Mouse (Mus musculus) layer of hippocampus, adult 8-10 months (tissue): Measurements from ENCODE around the gene Kat7. TPM values are rescaled to one million over a fixed set of nuclear protein-coding genes. Genes with fewer than 3 reads are reported as not detected.
A peak's percentile ranks its signal among the peaks of the same experiment; 100 is the strongest.

Experiments used
- DNase-seq, 2 experiments: peaks; one replicate each; pipeline ENCODE4 v3.0.0; 2022; ENCODE audit warnings: low spot score in 2 of 2
- total RNA-seq, 4 experiments: library from RNA; stranded (reverse); gene quantifications; 2 replicates each; pipeline ENCODE4 v1.2.4; 2022

The Kat7 gene
- total RNA-seq, 4 experiments from 2014 or later = 73.3 to 86.4 (median 84.0) TPM

GRCm38 (mm10) chr11:95231688-95232328 is 78.2 kb downstream of the Kat7 start:
- peak in 1 of 2 experiments; percentile 49 for DNase-seq

DNA sequence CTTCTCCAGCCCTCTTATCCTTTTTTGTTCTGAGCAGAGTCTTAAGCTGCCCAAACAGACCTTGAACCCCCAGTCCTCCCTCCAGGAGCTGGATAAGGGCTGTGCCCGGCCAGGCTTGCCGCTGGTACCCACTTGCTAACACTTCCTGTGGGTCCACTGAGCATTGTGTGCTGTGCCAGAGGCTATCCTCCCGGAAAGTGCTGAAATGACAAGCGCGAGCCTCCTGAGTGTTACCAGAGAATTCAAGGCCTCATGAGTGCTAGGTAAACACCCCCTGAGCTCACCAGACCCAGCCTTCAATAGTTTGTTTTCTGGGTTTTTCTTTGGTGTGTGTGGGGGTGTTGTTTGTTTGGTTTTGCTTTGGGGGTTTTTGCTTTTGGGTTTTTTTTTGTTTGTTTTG is 82.6 kb downstream of the Kat7 start:
- no peak for DNase-seq

- no peak for DNase-seq
Measured at GRCm38 (mm10) chr11:95225448-95225847, 84.6 kb downstream of the Kat7 start.

Other genes starting within 250 kb of the Kat7 start
- 10 to 100 TPM; 15.0 to 19.9 (median 17.0) TPM for gene Itga3, start 233.4 kb downstream of the Kat7 start, total RNA-seq
- under 1 TPM in 1 of 4 experiments, not detected in 3; 0.12 TPM for gene Dlx3, start 190.1 kb downstream of the Kat7 start, total RNA-seq
- gene Dlx4, start 164.0 kb downstream of the Kat7 start, total RNA-seq = under 1 TPM in 1 of 4 experiments, not detected in 3; 0.33 TPM
- gene Tac4, start 48.7 kb downstream of the Kat7 start, total RNA-seq = not detected
- gene Fam117a, start 26.8 kb upstream of the Kat7 start, total RNA-seq = 10 to 100 TPM in 1 of 4 experiments, 1 to 10 TPM in 3; 6.0 to 13.3 (median 7.4) TPM
- 10 to 100 TPM; 59.4 to 78.3 (median 73.1) TPM for gene Slc35b1, start 74.4 kb upstream of the Kat7 start, total RNA-seq
- 100 to 1,000 TPM; 157 to 180 (median 166) TPM for gene Spop, start 103.8 kb upstream of the Kat7 start, total RNA-seq
- 10 to 100 TPM; 22.2 to 26.3 (median 25.1) TPM for gene Nxph3, start 204.3 kb upstream of the Kat7 start, total RNA-seq